Mouse (Mus musculus): ENCODE data around the gene Tln2. TPM values are rescaled to one million over a fixed set of nuclear protein-coding genes. Genes with fewer than 3 reads are reported as not detected.

The Tln2 gene
- polyA plus RNA-seq, 1 experiment from 2014 or later, result 18.5 TPM

GRCm38 (mm10) chr9:67178203-67178602 lies 381.3 kb downstream of the Tln2 start:
- 83% methylated on average over 5 of the region's 5 CpGs for WGBS
- H3K27me3 ChIP-seq, result no peaks in the 10 kb centered on the region
- H3K4me1 ChIP-seq, result no peaks in the 10 kb centered on the region
- no peak for ATAC-seq
- H3K27ac ChIP-seq, result no peak overlapping the region
- H3K9me3 ChIP-seq (replicated peaks), result no peaks in the 10 kb centered on the region
- H3K4me2 ChIP-seq, result no peak overlapping the region
- no peaks in the 10 kb centered on the region for H3K36me3 ChIP-seq (ENCODE audit: poor library complexity, severe bottlenecking)
- H3K9ac ChIP-seq, result no peak overlapping the region
- H3K4me3 ChIP-seq, result no peak overlapping the region

- Histone ChIP-seq H3K4me1 (no peaks in the 10 kb centered on the region), H3K4me2 (no peak overlapping the region), H3K9ac (no peak overlapping the region), H3K9me3 (replicated peaks) (0 out of 2 replicates have a peak, but pooled peaks cover 4% of the 10 kb centered on the region), H3K36me3 (ENCODE audit: poor library complexity, severe bottlenecking) (no peaks in the 10 kb centered on the region), H3K27ac (no peak overlapping the region), H3K4me3 (no peak overlapping the region), H3K27me3 (no peaks in the 10 kb centered on the region)
- WGBS, result 88% methylated on average over 8 of the region's 8 CpGs
- no peak for ATAC-seq
Measured at GRCm38 (mm10) chr9:67176073-67176472, 383.4 kb downstream of the Tln2 start.

- H3K9ac ChIP-seq, result no peak overlapping the region
- no peak for ATAC-seq
- no peaks in the 10 kb centered on the region for H3K4me1 ChIP-seq
- no peaks in the 10 kb centered on the region for H3K36me3 ChIP-seq (ENCODE audit: poor library complexity, severe bottlenecking)
- no peak overlapping the region for H3K27ac ChIP-seq
- H3K9me3 ChIP-seq (replicated peaks), result 0 out of 2 replicates have a peak, but pooled peaks cover 6% of the 10 kb centered on the region
- 91% methylated on average over 6 of the region's 6 CpGs for WGBS
- H3K4me3 ChIP-seq, result no peak overlapping the region
- no peaks in the 10 kb centered on the region for H3K27me3 ChIP-seq
- H3K4me2 ChIP-seq, result no peak overlapping the region
Measured at GRCm38 (mm10) chr9:67173816-67174215, 385.7 kb downstream of the Tln2 start.

GRCm38 (mm10) chr9:67173154-67173553 lies 386.3 kb downstream of the Tln2 start:
- no peaks in the 10 kb centered on the region for H3K36me3 ChIP-seq (ENCODE audit: poor library complexity, severe bottlenecking)
- 92% methylated on average over 4 of the region's 4 CpGs for WGBS
- no peak overlapping the region for H3K4me2 ChIP-seq
- H3K27ac ChIP-seq, result no peak overlapping the region
- no peaks in the 10 kb centered on the region for H3K27me3 ChIP-seq
- no peaks in the 10 kb centered on the region for H3K4me1 ChIP-seq
- 0 out of 2 replicates have a peak, but pooled peaks cover 6% of the 10 kb centered on the region for H3K9me3 ChIP-seq (replicated peaks)
- ATAC-seq, result no peak
- H3K9ac ChIP-seq, result no peak overlapping the region
- no peak overlapping the region for H3K4me3 ChIP-seq

GRCm38 (mm10) chr9:67171409-67171808 lies 388.1 kb downstream of the Tln2 start:
- no peak overlapping the region for H3K9ac ChIP-seq
- no peak for ATAC-seq
- no peak overlapping the region for H3K27ac ChIP-seq
- H3K9me3 ChIP-seq (replicated peaks), result 0 out of 2 replicates have a peak, but pooled peaks cover 6% of the 10 kb centered on the region
- no peaks in the 10 kb centered on the region for H3K36me3 ChIP-seq (ENCODE audit: poor library complexity, severe bottlenecking)
- no peaks in the 10 kb centered on the region for H3K4me1 ChIP-seq
- H3K4me2 ChIP-seq, result no peak overlapping the region
- no peak overlapping the region for H3K4me3 ChIP-seq
- no peaks in the 10 kb centered on the region for H3K27me3 ChIP-seq
- 98% methylated on average over 4 of the region's 4 CpGs for WGBS

GRCm38 (mm10) chr9:67170759-67171158 lies 388.7 kb downstream of the Tln2 start:
- no peaks in the 10 kb centered on the region for H3K4me1 ChIP-seq
- H3K36me3 ChIP-seq (ENCODE audit: poor library complexity, severe bottlenecking), result no peaks in the 10 kb centered on the region
- H3K9me3 ChIP-seq (replicated peaks), result 0 out of 2 replicates have a peak, but pooled peaks cover 6% of the 10 kb centered on the region
- no peak overlapping the region for H3K27ac ChIP-seq
- no peak overlapping the region for H3K4me3 ChIP-seq
- H3K27me3 ChIP-seq, result no peaks in the 10 kb centered on the region
- WGBS, result 90% methylated on average over 8 of the region's 8 CpGs
- H3K4me2 ChIP-seq, result no peak overlapping the region
- ATAC-seq, result no peak
- H3K9ac ChIP-seq, result no peak overlapping the region

GRCm38 (mm10) chr9:67170047-67170446 lies 389.5 kb downstream of the Tln2 start:
- no peak for ATAC-seq
- Histone ChIP-seq H3K4me2 (no peak overlapping the region), H3K9ac (no peak overlapping the region), H3K4me1 (no peaks in the 10 kb centered on the region), H3K36me3 (ENCODE audit: poor library complexity, severe bottlenecking) (no peaks in the 10 kb centered on the region), H3K4me3 (no peak overlapping the region), H3K9me3 (replicated peaks) (0 out of 2 replicates have a peak, but pooled peaks cover 6% of the 10 kb centered on the region), H3K27me3 (no peaks in the 10 kb centered on the region), H3K27ac (no peak overlapping the region)
- WGBS, result 75% methylated on average over 3 of the region's 3 CpGs

MicroRNAs encoded within 50 kb of the gene (microRNA counts, 519-probe panel; counts per million panel counts)
- microRNA mmu-miR-190, result 924 counts per million, percentile 54 among the panel's probes with 10 or more counts

Small RNA genes lying within 50 kb of the gene (microRNA-seq; reads per million reads assigned to microRNA genes)
- 56.6 reads per million, percentile 42 among the genes with 10 or more reads in this experiment for gene Mir190a

Other genes with a start within 250 kb of the Tln2 start
- 0.15 TPM in 1 of 2 replicates, not detected in the other for gene C2cd4b, start 199.7 kb upstream of the Tln2 start, polyA plus RNA-seq (2015; fragmentation: Nextera tagmentation; extraction: Ambion mirVana)